29 mouse cellular contexts compared by ENCODE assay signal in genomic region chr12:31298122-31298521, GRCm38 (mm10). TPM values are rescaled to one million over a fixed set of nuclear protein-coding genes. Genes with fewer than 3 reads are reported as not detected.
DNase-seq lines count a peak whose midpoint lies in the region; ATAC-seq lines count a peak whose summit lies in the region.
"Had no signal": no experiment of that assay in that cellular context is flagged by ENCODE, and none has a peak within 500 bp of the region (broad histone marks: within the 10 kb centered on the region; RNA-seq: fewer than 3 reads in every experiment).

No protein-coding gene starts in this region.

- H3K36me3 ChIP-seq in limb, embryonic 12.5 days, result peaks cover 59% of the 10 kb centered on the region
- peaks cover 75% of the 10 kb centered on the region for H3K36me3 ChIP-seq in limb, embryonic 10.5 days
- H3K36me3 ChIP-seq: G1E had no signal

- peak; percentile 72 for DNase-seq in heart, adult 11 months
- no peak for DNase-seq in heart, postnatal 14 days
- peak; percentile 48 for DNase-seq in kidney, adult 11 months
- DNase-seq in kidney, postnatal 36 days, result no peak
- DNase-seq in kidney, adult 9 months, result peak; percentile 69
- no peak for DNase-seq in kidney, adult 18-20 months
- DNase-seq in limb, embryonic 10.5 days (ENCODE audit: low spot score), result no peak
- DNase-seq: adrenal gland, adult 8-10 months; adrenal gland, postnatal 14 days; adrenal gland, postnatal 36 days; B cell, adult 2 months; cerebellum, adult 11-12 months; cerebellum, adult 2 months; cerebellum, adult 9-10 months; cerebellum, postnatal 10 days; cerebellum, postnatal 25 days had no signal

- peaks cover 40% of the 10 kb centered on the region for H3K4me1 ChIP-seq in limb, embryonic 12.5 days (replicated peaks)
- H3K4me1 ChIP-seq in limb, embryonic 10.5 days, result peaks cover 56% of the 10 kb centered on the region

- no peak overlapping the region for H3K4me2 ChIP-seq in limb, embryonic 12.5 days
- H3K4me2 ChIP-seq: embryonic facial prominence, embryonic 12.5 days; forebrain, embryonic 13.5 days had no signal

- no peak overlapping the region for H3K4me3 ChIP-seq in limb, embryonic 12.5 days (replicated peaks)
- no peak overlapping the region for H3K4me3 ChIP-seq in limb, embryonic 10.5 days
- H3K4me3 ChIP-seq: embryonic facial prominence, embryonic 10.5 days; embryonic facial prominence, embryonic 12.5 days; forebrain, embryonic 13.5 days had no signal

- WGBS in limb, embryonic 12.5 days, result 91% methylated on average over 4 of the region's 4 CpGs
- 92% methylated on average over 4 of the region's 4 CpGs for WGBS in limb, embryonic 10.5 days

- H3K27ac ChIP-seq in limb, embryonic 12.5 days, result no peak overlapping the region
- no peak overlapping the region for H3K27ac ChIP-seq in limb, embryonic 10.5 days
- H3K27ac ChIP-seq: embryonic facial prominence, embryonic 10.5 days; embryonic facial prominence, embryonic 12.5 days; forebrain, embryonic 13.5 days had no signal

- no peaks in the 10 kb centered on the region for H3K9me3 ChIP-seq in limb, embryonic 12.5 days
- no peaks in the 10 kb centered on the region for H3K9me3 ChIP-seq in limb, embryonic 10.5 days (replicated peaks)
- H3K9me3 ChIP-seq: embryonic facial prominence, embryonic 10.5 days; embryonic facial prominence, embryonic 12.5 days; forebrain, embryonic 13.5 days; G1E had no signal

- H3K27me3 ChIP-seq in limb, embryonic 12.5 days, result no peaks in the 10 kb centered on the region
- no peaks in the 10 kb centered on the region for H3K27me3 ChIP-seq in limb, embryonic 10.5 days (ENCODE audit: low read depth, poor library complexity, severe bottlenecking)
- H3K27me3 ChIP-seq: CH12.LX; embryonic facial prominence, embryonic 12.5 days; forebrain, embryonic 13.5 days; Patski had no signal

- intact Hi-C loops in heart, postnatal 14 days (cut with DNase I), result no loop called here

- H3K9ac ChIP-seq in limb, embryonic 12.5 days (replicated peaks), result 0 out of 2 replicates have a peak overlapping the region, but pooled peaks have one; percentile 8
- H3K9ac ChIP-seq: embryonic facial prominence, embryonic 12.5 days; forebrain, embryonic 13.5 days had no signal

- ATAC-seq in limb, embryonic 12.5 days (ENCODE audit: insufficient number of reproducible peaks, insufficient read depth, low FRiP score, low TSS enrichment, low read depth), result no peak
- ATAC-seq: activated CD4-positive, CD25-positive, alpha-beta regulatory T cell, adult 4 months; CD4-positive, CD25-positive, alpha-beta regulatory T cell, adult 4 months; forebrain, embryonic 13.5 days; Patski had no signal

RNA-seq across cellular contexts. Expression of gene Lamb1, which starts 33.1 kb away (rescaled TPM):
- 100 to 1,000 TPM; 158 to 162 TPM for total RNA-seq in heart, postnatal 14 days (2021)
- 60.4 and 64.8 TPM in 2 replicates for polyA plus RNA-seq in limb, embryonic 12.5 days (2016; fragmentation: Nextera tagmentation; extraction: Ambion mirVana)
- polyA plus RNA-seq in limb, embryonic 10.5 days (2016; fragmentation: Nextera tagmentation; extraction: Ambion mirVana), result 40.5 and 44.6 TPM in 2 replicates
- polyA plus RNA-seq: activated CD4-positive, CD25-positive, alpha-beta regulatory T cell, adult 4 months; CD4-positive, CD25-positive, alpha-beta regulatory T cell, adult 4 months; G1E had no signal

RNA-seq across cellular contexts. Expression of gene Dld, which starts 53.1 kb away (rescaled TPM):
- 100 to 1,000 TPM; 382 to 401 TPM for total RNA-seq in heart, postnatal 14 days (2021)
- 160 and 167 TPM in 2 replicates for polyA plus RNA-seq in limb, embryonic 12.5 days (2016; fragmentation: Nextera tagmentation; extraction: Ambion mirVana)
- 129 and 155 TPM in 2 replicates for polyA plus RNA-seq in limb, embryonic 10.5 days (2016; fragmentation: Nextera tagmentation; extraction: Ambion mirVana)

RNA-seq across cellular contexts. Expression of gene Gm6993, which starts 57.6 kb away (rescaled TPM):
- total RNA-seq in heart, postnatal 14 days (2021), result not detected
- polyA plus RNA-seq in limb, embryonic 12.5 days (2016; fragmentation: Nextera tagmentation; extraction: Ambion mirVana), result not detected in 2 replicates
- polyA plus RNA-seq in limb, embryonic 10.5 days (2016; fragmentation: Nextera tagmentation; extraction: Ambion mirVana), result not detected in 2 replicates
- total RNA-seq: adrenal gland, adult 18-20 months; adrenal gland, adult 8-10 months; adrenal gland, postnatal 14 days; adrenal gland, postnatal 36 days; CH12.LX; G1E had no signal
- polyA plus RNA-seq: activated CD4-positive, CD25-positive, alpha-beta regulatory T cell, adult 4 months; CD4-positive, CD25-positive, alpha-beta regulatory T cell, adult 4 months; cerebellum, adult 2 months; cortical plate, adult 2 months; embryonic facial prominence, embryonic 10.5 days; embryonic facial prominence, embryonic 12.5 days; embryonic facial prominence, embryonic 14.5 days; forebrain, embryonic 11.5 days; forebrain, embryonic 13.5 days; G1E; Patski had no signal

Comparison
In these comparisons a context has a peak if more than half of its experiments do, and no peak if none do; other contexts are left out.
1. DNase-seq: peak in heart, adult 11 months (single experiment), kidney, adult 11 months (single experiment) and kidney, adult 9 months (single experiment); none in heart, postnatal 14 days (0 of 2), kidney, postnatal 36 days (0 of 2), kidney, adult 18-20 months (single experiment) and limb, embryonic 10.5 days (single experiment).